In genomic region chrX:41562296-41563060, GRCm38 (mm10) we compare ENCODE assay signal across 26 mouse cellular contexts.
DNase-seq lines count a peak whose midpoint lies in the region; ATAC-seq lines count a peak whose summit lies in the region.
"Had no signal": no experiment of that assay in that cellular context is flagged by ENCODE, and none has a peak within 500 bp of the region (broad histone marks: within the 10 kb centered on the region; RNA-seq: fewer than 3 reads in every experiment).

No protein-coding gene starts in this region.

- WGBS in kidney, embryonic 14.5 days: 73% methylated on average over 6 of the region's 6 CpGs
- WGBS in hindbrain, embryonic 12.5 days: 74% methylated on average over 6 of the region's 6 CpGs

- H3K4me3 ChIP-seq in kidney, embryonic 14.5 days (ENCODE audit: low read length): no peak overlapping the region
- no peak overlapping the region for H3K4me3 ChIP-seq in hindbrain, embryonic 12.5 days
- H3K4me3 ChIP-seq: embryonic facial prominence, embryonic 13.5 days; forebrain, embryonic 10.5 days; forebrain, embryonic 15.5 days; gastrocnemius, adult 2 months; heart, adult 2 months; heart, embryonic 12.5 days; hindbrain, embryonic 10.5 days; limb, embryonic 12.5 days; megakaryocyte, embryonic 14.5 days; midbrain, embryonic 12.5 days; neural tube, embryonic 13.5 days had no signal

- H3K27me3 ChIP-seq in kidney, embryonic 14.5 days (ENCODE audit: control insufficient read depth, insufficient read depth, low read length): no peaks in the 10 kb centered on the region
- H3K27me3 ChIP-seq in hindbrain, embryonic 12.5 days: no peaks in the 10 kb centered on the region
- H3K27me3 ChIP-seq: embryonic facial prominence, embryonic 13.5 days; forebrain, embryonic 15.5 days; heart, embryonic 12.5 days; limb, embryonic 12.5 days; midbrain, embryonic 12.5 days; neural tube, embryonic 13.5 days had no signal

- H3K4me1 ChIP-seq in kidney, embryonic 14.5 days (ENCODE audit: control insufficient read depth, insufficient read depth, low read length): no peaks in the 10 kb centered on the region
- H3K4me1 ChIP-seq in hindbrain, embryonic 12.5 days: no peaks in the 10 kb centered on the region
- H3K4me1 ChIP-seq: embryonic facial prominence, embryonic 13.5 days; forebrain, embryonic 10.5 days; forebrain, embryonic 15.5 days; heart, embryonic 12.5 days; hindbrain, embryonic 10.5 days; limb, embryonic 12.5 days; megakaryocyte, embryonic 14.5 days; midbrain, embryonic 12.5 days; neural tube, embryonic 13.5 days had no signal

- no peak overlapping the region for H3K4me2 ChIP-seq in kidney, embryonic 14.5 days (replicated peaks; ENCODE audit: low read depth, low read length)
- no peak overlapping the region for H3K4me2 ChIP-seq in hindbrain, embryonic 12.5 days (replicated peaks)
- H3K4me2 ChIP-seq: embryonic facial prominence, embryonic 13.5 days; forebrain, embryonic 15.5 days; heart, embryonic 12.5 days; limb, embryonic 12.5 days; liver, embryonic 11.5 days; midbrain, embryonic 12.5 days; neural tube, embryonic 13.5 days had no signal

- peak; percentile 71 for DNase-seq in kidney, adult 11 months
- peak; percentile 40 for DNase-seq in kidney, adult 18-20 months
- DNase-seq in kidney, adult 9 months: peak; percentile 82
- peak; percentile 39 for DNase-seq in kidney, postnatal 14 days
- no peak for DNase-seq in lung, postnatal 36 days
- DNase-seq: adrenal gland, postnatal 36 days; cerebellum, adult 2 months; gastrocnemius, adult 2 months; heart, adult 2 months; layer of hippocampus, postnatal 36 days; lung, postnatal 4 days; right cerebral cortex, postnatal 4 days had no signal

- no peak overlapping the region for H3K27ac ChIP-seq in kidney, embryonic 14.5 days (ENCODE audit: low read depth, low read length)
- no peak overlapping the region for H3K27ac ChIP-seq in hindbrain, embryonic 12.5 days
- H3K27ac ChIP-seq: embryonic facial prominence, embryonic 13.5 days; forebrain, embryonic 10.5 days; forebrain, embryonic 15.5 days; gastrocnemius, adult 2 months; heart, adult 2 months; hindbrain, embryonic 10.5 days; limb, embryonic 12.5 days; midbrain, embryonic 12.5 days; neural tube, embryonic 13.5 days had no signal

- no peaks in the 10 kb centered on the region for H3K9me3 ChIP-seq in kidney, embryonic 14.5 days (ENCODE audit: control insufficient read depth, low read length)
- no peaks in the 10 kb centered on the region for H3K9me3 ChIP-seq in hindbrain, embryonic 12.5 days (replicated peaks)
- H3K9me3 ChIP-seq: embryonic facial prominence, embryonic 13.5 days; forebrain, embryonic 10.5 days; forebrain, embryonic 15.5 days; heart, embryonic 12.5 days; hindbrain, embryonic 10.5 days; limb, embryonic 12.5 days; megakaryocyte, embryonic 14.5 days; midbrain, embryonic 12.5 days; neural tube, embryonic 13.5 days had no signal

- ATAC-seq in kidney, embryonic 14.5 days (ENCODE audit: low FRiP score, low TSS enrichment): no peak
- no peak for ATAC-seq in CD4-positive, CD25-positive, alpha-beta regulatory T cell, adult 4 months
- ATAC-seq in hindbrain, embryonic 12.5 days (ENCODE audit: low FRiP score): no peak
- ATAC-seq: forebrain, embryonic 15.5 days; hindbrain, embryonic 16.5 days had no signal

- H3K9ac ChIP-seq in kidney, embryonic 14.5 days (ENCODE audit: low read depth, low read length): no peak overlapping the region
- H3K9ac ChIP-seq in hindbrain, embryonic 12.5 days: no peak overlapping the region
- H3K9ac ChIP-seq: embryonic facial prominence, embryonic 13.5 days; forebrain, embryonic 15.5 days; heart, embryonic 12.5 days; limb, embryonic 12.5 days; midbrain, embryonic 12.5 days; neural tube, embryonic 13.5 days had no signal

- no peaks in the 10 kb centered on the region for H3K36me3 ChIP-seq in kidney, embryonic 14.5 days (ENCODE audit: control insufficient read depth, insufficient read depth, low read length)
- H3K36me3 ChIP-seq in hindbrain, embryonic 12.5 days: no peaks in the 10 kb centered on the region
- H3K36me3 ChIP-seq: embryonic facial prominence, embryonic 13.5 days; forebrain, embryonic 10.5 days; forebrain, embryonic 15.5 days; heart, embryonic 12.5 days; hindbrain, embryonic 10.5 days; limb, embryonic 12.5 days; midbrain, embryonic 12.5 days; neural tube, embryonic 13.5 days had no signal
